Mouse (Mus musculus): ENCODE results near the gene Cyp19a1. TPM values are rescaled to one million over a fixed set of nuclear protein-coding genes. Genes with fewer than 3 reads are reported as not detected.

Cyp19a1 gene
- total and polyA plus RNA-seq, 3 experiments = not detected

DNA sequence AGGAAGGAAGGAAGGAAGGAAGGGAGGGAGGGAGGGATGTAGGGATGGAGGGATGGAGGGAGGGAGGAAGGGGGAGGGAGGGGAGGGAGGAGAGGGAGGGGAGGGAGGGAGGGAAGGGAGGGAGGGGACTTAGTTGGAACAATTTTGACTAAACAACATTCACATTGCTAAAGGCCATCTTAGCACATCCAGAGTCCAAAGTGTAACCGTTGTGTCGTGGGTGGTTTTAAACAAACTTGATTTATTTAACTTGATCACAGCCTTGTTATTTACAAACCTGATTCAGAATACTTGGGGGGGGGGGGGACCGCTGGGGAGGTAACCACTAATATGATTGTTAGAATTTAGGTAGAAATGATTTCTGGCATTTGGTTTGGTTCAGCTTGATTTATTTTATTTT is 31.5 kb upstream of the Cyp19a1 start:
- intact Hi-C loops (cut with DNase I) = no loop called here
- DNase-seq = no peak
- H3K4me3 ChIP-seq = no peak overlapping the region
- H3K27ac ChIP-seq = no peak overlapping the region
- H3K27me3 ChIP-seq (ENCODE audit: control insufficient read depth, insufficient read depth, low read length) = no peaks in the 10 kb centered on the region
- TF ChIP-seq POLR2A (IDR thresholded peaks at IDR 0.05; ENCODE audit: insufficient read depth, low read depth, low read length) (no peak), CTCF (IDR thresholded peaks at IDR 0.05) (no peak), EP300 (IDR thresholded peaks at IDR 0.05; ENCODE audit: insufficient read depth, low read depth, low read length) (no peak)
- H3K36me3 ChIP-seq (ENCODE audit: control insufficient read depth, insufficient read depth, low read length) = no peaks in the 10 kb centered on the region
- 87% methylated on average over 3 of the region's 3 CpGs for WGBS
- H3K9ac ChIP-seq (ENCODE audit: low read depth, low read length) = no peak overlapping the region
- H3K4me1 ChIP-seq (ENCODE audit: control insufficient read depth, insufficient read depth, low read length) = no peaks in the 10 kb centered on the region; the same call in 1 of the 2 replicates
- no peaks in the 10 kb centered on the region for H3K79me2 ChIP-seq (replicated peaks; ENCODE audit: control insufficient read depth, insufficient read depth, low read length)

GRCm38 (mm10) chr9:54287804-54288203 is 19.9 kb upstream of the Cyp19a1 start:
- Histone ChIP-seq H3K4me3 (no peak overlapping the region), H3K27ac (no peak overlapping the region), H3K36me3 (ENCODE audit: control insufficient read depth, insufficient read depth, low read length) (no peaks in the 10 kb centered on the region), H3K9ac (ENCODE audit: low read depth, low read length) (no peak overlapping the region), H3K27me3 (ENCODE audit: control insufficient read depth, insufficient read depth, low read length) (peaks cover 7% of the 10 kb centered on the region; the same call in 1 of the 2 replicates), H3K4me1 (ENCODE audit: control insufficient read depth, insufficient read depth, low read length) (no peaks in the 10 kb centered on the region), H3K79me2 (replicated peaks; ENCODE audit: control insufficient read depth, insufficient read depth, low read length) (no peaks in the 10 kb centered on the region)
- WGBS = 72% methylated on average over 5 of the region's 5 CpGs
- no peak for TF ChIP-seq POLR2A (IDR thresholded peaks at IDR 0.05; ENCODE audit: insufficient read depth, low read depth, low read length)
- no peak for TF ChIP-seq EP300 (IDR thresholded peaks at IDR 0.05; ENCODE audit: insufficient read depth, low read depth, low read length)
- no peak for TF ChIP-seq CTCF (IDR thresholded peaks at IDR 0.05)
- no peak for DNase-seq
- intact Hi-C loops (cut with DNase I) = no loop called here

DNA sequence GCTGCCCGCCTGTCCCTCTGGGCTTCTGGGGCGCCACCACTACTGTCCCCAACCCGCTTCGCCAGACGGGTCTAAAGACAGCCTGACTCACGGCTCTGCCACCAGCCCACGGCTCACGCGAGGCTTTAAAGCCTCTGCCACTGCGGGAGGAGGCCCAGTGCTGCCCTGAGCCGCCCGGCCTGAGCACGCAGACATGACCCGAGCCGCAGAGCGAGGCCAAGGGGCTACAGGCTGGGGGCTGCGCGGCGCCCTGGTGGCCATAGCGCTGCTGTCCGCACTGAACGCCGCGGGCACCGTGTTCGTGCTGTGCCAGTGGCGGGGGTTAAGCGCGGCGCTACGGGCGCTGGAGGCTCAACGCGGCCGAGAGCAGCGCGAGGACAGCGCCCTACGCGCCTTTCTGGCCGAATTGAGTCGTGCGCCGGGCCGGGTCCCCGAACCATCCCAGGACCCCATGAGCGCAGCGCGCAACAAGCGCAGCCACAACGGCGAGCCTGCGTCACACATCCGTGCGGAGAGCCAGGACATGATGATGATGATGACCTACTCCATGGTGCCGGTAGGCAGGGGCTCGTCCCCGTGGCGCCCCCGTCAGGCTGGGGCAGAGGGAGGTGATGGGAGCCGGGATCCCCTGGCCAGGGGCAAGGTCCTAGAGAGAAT is 18.5 kb upstream of the Cyp19a1 start, which contains the start of gene Gldn:
Gene Gldn (plus strand): TSS at position 156 of the 657 bp plus-strand sequence.
- no peaks in the 10 kb centered on the region for H3K79me2 ChIP-seq (replicated peaks; ENCODE audit: control insufficient read depth, insufficient read depth, low read length)
- no peaks in the 10 kb centered on the region for H3K4me1 ChIP-seq (ENCODE audit: control insufficient read depth, insufficient read depth, low read length)
- no peak within 1 kb of the TSS for H3K9ac ChIP-seq (ENCODE audit: low read depth, low read length)
- H3K27me3 ChIP-seq (ENCODE audit: control insufficient read depth, insufficient read depth, low read length) = peaks cover 7% of the 10 kb centered on the region; the same call in 1 of the 2 replicates
- DNase-seq = no peak
- H3K36me3 ChIP-seq (ENCODE audit: control insufficient read depth, insufficient read depth, low read length) = no peaks in the 10 kb centered on the region
- H3K27ac ChIP-seq = no peak within 1 kb of the TSS
- no peak within 1 kb of the TSS for H3K4me3 ChIP-seq
- intact Hi-C loops (cut with DNase I) = no loop called here
- TF ChIP-seq EP300 (IDR thresholded peaks at IDR 0.05; ENCODE audit: insufficient read depth, low read depth, low read length) = no peak
- no peak for TF ChIP-seq CTCF (IDR thresholded peaks at IDR 0.05)
- no peak for TF ChIP-seq POLR2A (IDR thresholded peaks at IDR 0.05; ENCODE audit: insufficient read depth, low read depth, low read length)
- 5% methylated on average over 61 of the region's 61 CpGs for WGBS

DNA sequence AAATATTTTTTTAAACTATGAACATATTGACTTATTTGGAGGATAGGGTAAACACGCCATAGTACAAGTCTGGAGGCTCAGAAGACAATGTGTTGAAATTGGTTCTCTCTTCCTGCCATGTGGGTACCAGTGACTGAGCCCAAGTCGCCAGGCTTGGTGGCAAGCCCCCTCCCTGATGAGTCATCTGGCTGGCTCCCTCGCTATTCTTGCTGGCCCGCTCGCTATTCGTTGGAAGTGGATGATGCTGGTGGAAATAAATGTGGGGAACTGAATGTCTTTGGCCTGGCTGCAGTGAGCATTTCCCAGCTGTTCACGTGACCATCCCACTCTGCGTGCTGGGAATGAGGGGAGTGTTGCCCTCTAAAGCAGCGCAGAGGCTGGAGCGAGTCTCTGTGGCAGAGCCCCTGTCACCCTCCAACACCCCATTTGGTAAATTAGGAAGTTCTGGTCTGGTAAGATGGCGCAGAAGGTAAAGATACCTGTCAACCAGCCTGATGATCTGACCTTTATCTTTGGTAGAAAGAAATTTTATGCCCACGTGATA is 11.2 kb upstream of the Cyp19a1 start:
- Histone ChIP-seq H3K9ac (ENCODE audit: low read depth, low read length) (no peak overlapping the region), H3K79me2 (replicated peaks; ENCODE audit: control insufficient read depth, insufficient read depth, low read length) (no peaks in the 10 kb centered on the region), H3K27ac (no peak overlapping the region), H3K36me3 (ENCODE audit: control insufficient read depth, insufficient read depth, low read length) (no peaks in the 10 kb centered on the region), H3K27me3 (ENCODE audit: control insufficient read depth, insufficient read depth, low read length) (no peaks in the 10 kb centered on the region), H3K4me1 (ENCODE audit: control insufficient read depth, insufficient read depth, low read length) (no peaks in the 10 kb centered on the region), H3K4me3 (no peak overlapping the region)
- 76% methylated on average over 12 of the region's 12 CpGs for WGBS
- no peak for TF ChIP-seq POLR2A (IDR thresholded peaks at IDR 0.05; ENCODE audit: insufficient read depth, low read depth, low read length)
- no peak for TF ChIP-seq CTCF (IDR thresholded peaks at IDR 0.05)
- no peak for TF ChIP-seq EP300 (IDR thresholded peaks at IDR 0.05; ENCODE audit: insufficient read depth, low read depth, low read length)
- DNase-seq = no peak
- intact Hi-C loops (cut with DNase I) = no loop called here

- H3K36me3 ChIP-seq (ENCODE audit: control insufficient read depth, insufficient read depth, low read length) = no peaks in the 10 kb centered on the region
- WGBS = 69% methylated on average over 4 of the region's 4 CpGs
- H3K9ac ChIP-seq (ENCODE audit: low read depth, low read length) = no peak overlapping the region
- no peak for DNase-seq
- intact Hi-C loops (cut with DNase I) = no loop called here
- no peaks in the 10 kb centered on the region for H3K79me2 ChIP-seq (replicated peaks; ENCODE audit: control insufficient read depth, insufficient read depth, low read length)
- no peaks in the 10 kb centered on the region for H3K4me1 ChIP-seq (ENCODE audit: control insufficient read depth, insufficient read depth, low read length)
- TF ChIP-seq EP300 (IDR thresholded peaks at IDR 0.05; ENCODE audit: insufficient read depth, low read depth, low read length) (no peak), CTCF (IDR thresholded peaks at IDR 0.05) (no peak), POLR2A (IDR thresholded peaks at IDR 0.05; ENCODE audit: insufficient read depth, low read depth, low read length) (no peak)
- H3K27me3 ChIP-seq (ENCODE audit: control insufficient read depth, insufficient read depth, low read length) = 0 out of 2 replicates have a peak, but pooled peaks cover 1% of the 10 kb centered on the region
- no peak overlapping the region for H3K4me3 ChIP-seq
- no peak overlapping the region for H3K27ac ChIP-seq
Measured at GRCm38 (mm10) chr9:54275283-54275682, 7.4 kb upstream of the Cyp19a1 start.

- Histone ChIP-seq H3K9ac (ENCODE audit: low read depth, low read length) (no peak overlapping the region), H3K4me3 (no peak overlapping the region), H3K79me2 (replicated peaks; ENCODE audit: control insufficient read depth, insufficient read depth, low read length) (no peaks in the 10 kb centered on the region), H3K27ac (no peak overlapping the region), H3K4me1 (ENCODE audit: control insufficient read depth, insufficient read depth, low read length) (no peaks in the 10 kb centered on the region), H3K27me3 (ENCODE audit: control insufficient read depth, insufficient read depth, low read length) (0 out of 2 replicates have a peak, but pooled peaks cover 1% of the 10 kb centered on the region), H3K36me3 (ENCODE audit: control insufficient read depth, insufficient read depth, low read length) (no peaks in the 10 kb centered on the region)
- no peak for TF ChIP-seq POLR2A (IDR thresholded peaks at IDR 0.05; ENCODE audit: insufficient read depth, low read depth, low read length)
- no peak for TF ChIP-seq EP300 (IDR thresholded peaks at IDR 0.05; ENCODE audit: insufficient read depth, low read depth, low read length)
- TF ChIP-seq CTCF (IDR thresholded peaks at IDR 0.05) = no peak
- 32% methylated on average over 5 of the region's 5 CpGs for WGBS
- no peak for DNase-seq
- intact Hi-C loops (cut with DNase I) = no loop called here
Measured at GRCm38 (mm10) chr9:54270889-54271288, 3.0 kb upstream of the Cyp19a1 start.
